Mouse (Mus musculus) adrenal gland, adult 18-20 months (tissue): ENCODE measurements around the gene Olfr722. TPM values are rescaled to one million over a fixed set of nuclear protein-coding genes. Genes with fewer than 3 reads are reported as not detected.
"Not testable (repeated sequence)": the region's sequence is repeated elsewhere in the genome, so short reads cannot be mapped to it uniquely, and the experiment has no call there.

ENCODE experiments used
- DNase-seq, 2 experiments: peaks; one replicate each; pipeline ENCODE4 v3.0.0; 2021 to 2022; ENCODE audit warnings: low spot score in 2 of 2
- long read RNA-seq, 2 experiments: library from polyadenylated mRNA; stranded (forward); transcript quantifications; one replicate each; pipeline ENCODE4 v2.0.0; 2021
- total RNA-seq, 2 experiments: library from RNA; stranded (reverse); gene quantifications; 1 replicate in 1 of 2; 2 replicates in 1 of 2; pipeline ENCODE4 v1.2.3; 2021

The Olfr722 gene
- not detected for total RNA-seq
- long read RNA-seq, experiment 1: 0 reads
- long read RNA-seq, experiment 2: 0 reads

GRCm38 (mm10) chr14:49901899-49902298 is at the start of gene Olfr722:
TSS of gene Olfr722 (minus strand) at chr14:49901999.
- DNase-seq: no peak

- not testable (repeated sequence) for DNase-seq
Observed at GRCm38 (mm10) chr14:49931687-49932086, 29.9 kb upstream of the Olfr722 start, which contains the start of gene Olfr723. TSS of gene Olfr723 (minus strand) at chr14:49931787.

- no peak for DNase-seq
Observed at GRCm38 (mm10) chr14:49860387-49860786, 41.4 kb downstream of the Olfr722 start.

Other genes starting within 250 kb of the Olfr722 start
- 1 to 10 TPM; 1.2 to 1.4 TPM for gene Armh4, start 118.6 kb downstream of the Olfr722 start, total RNA-seq
- not detected for gene Olfr723, start 29.8 kb upstream of the Olfr722 start, total RNA-seq
- gene Olfr724, start 61.3 kb upstream of the Olfr722 start, total RNA-seq: not detected
- not detected for gene Olfr725, start 138.4 kb upstream of the Olfr722 start, total RNA-seq
- gene Olfr726, start 189.0 kb upstream of the Olfr722 start, total RNA-seq: not detected
- gene Olfr727, start 221.2 kb upstream of the Olfr722 start, total RNA-seq: not detected
- gene Olfr728, start 240.7 kb upstream of the Olfr722 start, total RNA-seq: not detected